Mouse (Mus musculus) E14TG2a.4 (cell line): ENCODE measurements around the gene Tefm.

ENCODE experiments used
- CTCF ChIP-seq: conservative IDR thresholded peaks from 2 replicates; pipeline ENCODE4 v1.5.1; 2014; ENCODE audit warnings: low read length
- NANOG ChIP-seq: IDR thresholded peaks from 2 replicates; pipeline ENCODE4 v1.6.1; 2014; ENCODE audit warnings: borderline replicate concordance, low read length, mixed read lengths
- POU5F1 ChIP-seq: IDR thresholded peaks from 2 replicates; pipeline ENCODE4 v1.6.1; 2014; ENCODE audit warnings: low read length, borderline replicate concordance

DNA sequence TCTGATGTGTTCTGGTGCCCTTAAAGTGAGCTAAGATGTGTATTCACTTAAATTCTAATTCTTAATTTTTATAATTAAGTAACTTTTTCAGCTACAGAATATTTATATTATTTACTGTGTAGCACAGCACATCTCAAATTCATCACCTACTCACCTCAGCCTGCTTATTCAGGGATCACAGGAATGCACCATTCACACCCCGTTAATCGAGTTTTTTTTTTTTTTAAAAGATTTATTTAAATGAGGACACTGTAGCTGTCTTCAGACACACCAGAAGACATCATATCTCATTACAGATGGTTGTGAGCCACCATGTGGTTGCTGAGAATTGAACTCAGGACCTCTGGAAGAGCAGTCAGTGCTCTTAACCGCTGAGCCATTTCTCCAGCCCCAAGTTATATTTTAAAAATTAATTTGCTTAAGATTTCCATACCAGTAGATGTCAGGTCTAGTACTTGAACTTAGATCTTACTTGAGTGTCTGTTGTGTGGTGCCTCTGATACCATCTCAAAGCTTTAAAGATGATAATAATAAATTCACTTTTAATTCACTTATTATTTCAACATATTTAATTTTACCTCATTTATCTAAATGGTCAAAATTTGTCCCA, 51.3 kb downstream of the Tefm start:
- TF ChIP-seq CTCF: no peak
- no peak for TF ChIP-seq NANOG
- no peak for TF ChIP-seq POU5F1
